Mouse (Mus musculus): ENCODE data around the gene Tldc2.
A peak's percentile ranks its signal among the peaks of the same experiment; 100 is the strongest.

Tldc2 gene

DNA sequence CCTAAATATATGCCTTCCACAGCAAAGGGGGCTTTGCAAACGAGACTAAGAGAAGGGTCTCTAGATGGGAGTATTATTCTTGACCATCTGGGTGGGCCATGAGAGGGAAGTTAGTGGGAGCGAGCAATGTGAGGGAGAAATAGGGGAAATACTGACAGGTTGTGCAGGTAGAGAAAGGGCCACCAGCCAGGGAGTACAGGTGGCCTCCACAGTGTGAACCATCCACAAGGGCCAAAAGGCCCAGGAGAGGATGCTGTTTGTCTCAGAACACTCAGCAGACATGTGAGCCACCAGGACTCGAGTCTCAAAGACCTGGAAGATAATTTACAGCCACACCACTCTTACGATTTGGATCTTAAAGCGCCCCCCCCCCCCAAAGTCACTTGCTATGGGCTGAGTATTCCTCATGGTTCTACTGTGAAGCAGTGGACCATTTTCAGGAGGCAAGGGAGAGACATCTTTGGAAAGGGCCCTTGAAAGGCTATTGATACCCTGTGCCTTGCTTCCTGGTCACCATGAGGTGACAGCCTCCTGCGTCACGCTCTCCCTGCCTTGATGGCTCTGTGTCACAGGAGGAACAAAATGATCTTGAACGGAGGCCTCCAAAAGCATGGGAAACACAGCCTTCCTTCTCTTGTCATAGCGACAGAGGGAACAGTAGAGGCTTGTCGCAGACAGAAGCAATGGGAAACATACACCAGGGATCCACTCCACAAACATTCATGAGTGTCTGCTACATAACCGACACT lies 26.1 kb upstream of the Tldc2 start:
- DNase-seq (ENCODE audit: low spot score), result no peak

DNA sequence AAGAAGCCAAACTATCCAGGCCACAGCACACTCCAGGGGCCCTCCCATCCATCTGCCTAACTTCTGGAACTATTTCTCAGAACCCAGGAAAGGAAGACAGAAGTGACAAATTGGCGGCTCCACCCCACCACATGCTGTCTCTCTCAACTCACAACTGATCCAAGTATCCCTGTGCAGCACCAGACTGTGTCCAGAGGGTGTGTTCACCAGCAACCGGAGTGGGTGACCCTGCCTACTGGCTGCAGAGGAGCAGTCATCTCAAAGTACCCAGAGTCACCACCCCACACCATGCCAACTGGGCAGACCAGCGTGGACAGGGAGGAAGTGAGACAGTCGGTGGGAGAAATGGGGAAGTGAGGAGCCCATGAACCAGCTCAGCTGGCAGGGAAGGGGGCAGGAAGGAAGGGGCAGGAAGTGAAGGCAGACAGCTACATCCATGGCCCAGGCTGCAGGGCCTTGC lies 23.6 kb upstream of the Tldc2 start:
- no peak for DNase-seq (ENCODE audit: low spot score)

DNA sequence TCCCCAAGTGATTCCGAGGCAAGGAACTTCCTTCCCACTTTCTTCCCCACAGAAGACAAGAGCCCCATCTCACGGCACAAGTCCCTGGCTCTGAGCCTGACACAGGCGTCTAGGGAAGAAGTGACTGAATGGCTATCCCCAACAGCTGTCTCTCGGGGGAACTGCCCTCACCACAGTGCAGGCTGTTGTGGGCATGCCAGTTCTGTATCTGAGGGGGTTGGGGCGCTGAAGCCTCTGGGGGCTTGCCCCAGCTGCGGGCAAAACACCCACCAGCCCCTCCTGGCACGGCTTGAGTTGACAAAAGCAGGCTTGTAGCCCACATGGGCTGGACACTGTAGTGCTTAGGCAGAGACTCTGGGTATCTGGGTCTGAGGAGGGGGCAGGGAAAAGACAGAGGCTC lies 22.7 kb upstream of the Tldc2 start:
- no peak for DNase-seq (ENCODE audit: low spot score)

DNA sequence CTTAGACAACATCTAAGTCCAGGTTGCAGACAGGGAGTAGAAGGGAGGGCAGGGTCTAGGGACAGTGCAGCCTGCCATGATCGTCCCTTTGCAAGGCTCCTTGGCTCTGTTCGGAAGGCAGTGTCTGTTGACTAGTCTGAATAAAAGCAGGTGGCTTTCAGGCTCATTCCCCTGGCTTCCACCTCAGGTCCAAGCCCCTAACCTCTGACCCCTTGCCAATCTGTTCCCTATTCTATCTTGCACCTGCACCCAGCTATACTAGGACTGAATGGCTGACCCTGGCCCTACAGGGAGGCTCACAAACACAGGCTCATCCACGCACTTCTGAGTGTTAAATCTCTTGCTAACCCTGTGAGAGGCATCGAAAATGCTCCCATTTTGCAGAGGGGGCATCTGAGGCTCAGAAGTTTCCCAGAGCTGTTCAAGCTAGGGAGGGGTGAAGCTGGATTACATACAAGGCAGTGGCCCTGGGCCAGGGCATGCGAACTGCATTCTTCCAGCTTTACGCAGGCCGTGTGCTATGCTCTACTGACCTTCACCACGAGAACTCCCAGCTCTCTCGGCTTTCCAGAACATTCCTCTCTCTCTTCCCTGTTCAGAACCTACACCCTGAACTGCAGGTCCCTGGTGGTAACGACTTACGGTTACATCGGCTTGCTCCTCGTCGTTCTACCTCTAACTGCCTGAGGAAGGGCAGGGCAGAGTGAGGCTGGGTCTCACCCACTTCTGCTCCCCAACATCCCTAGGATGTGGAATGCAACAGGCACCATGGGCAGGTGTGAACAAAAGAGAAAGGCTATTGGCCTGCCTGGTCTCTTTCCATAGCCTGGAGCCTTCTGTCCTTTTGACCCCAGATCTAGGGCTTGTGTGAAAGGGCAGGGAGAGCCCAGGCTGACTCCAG lies 21.6 kb upstream of the Tldc2 start:
- no peak for DNase-seq (ENCODE audit: low spot score)

DNA sequence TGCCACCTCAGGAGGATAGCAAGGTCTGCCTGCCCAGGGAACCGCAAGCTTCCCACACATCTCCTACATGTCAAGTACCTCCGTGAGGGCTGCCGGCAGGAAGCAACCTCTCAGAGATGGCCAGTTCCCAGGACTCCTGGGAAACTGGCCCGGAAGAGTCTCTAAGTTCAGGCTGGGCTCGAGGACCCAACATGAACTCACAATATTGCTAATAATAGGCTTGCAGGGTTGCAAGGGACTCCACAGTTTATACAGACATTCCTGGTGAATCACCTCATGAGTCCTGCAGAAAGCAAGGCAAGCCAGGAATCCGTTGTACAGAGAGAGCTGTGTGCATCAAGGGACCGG lies 21.0 kb upstream of the Tldc2 start:
- DNase-seq (ENCODE audit: low spot score), result no peak

DNA sequence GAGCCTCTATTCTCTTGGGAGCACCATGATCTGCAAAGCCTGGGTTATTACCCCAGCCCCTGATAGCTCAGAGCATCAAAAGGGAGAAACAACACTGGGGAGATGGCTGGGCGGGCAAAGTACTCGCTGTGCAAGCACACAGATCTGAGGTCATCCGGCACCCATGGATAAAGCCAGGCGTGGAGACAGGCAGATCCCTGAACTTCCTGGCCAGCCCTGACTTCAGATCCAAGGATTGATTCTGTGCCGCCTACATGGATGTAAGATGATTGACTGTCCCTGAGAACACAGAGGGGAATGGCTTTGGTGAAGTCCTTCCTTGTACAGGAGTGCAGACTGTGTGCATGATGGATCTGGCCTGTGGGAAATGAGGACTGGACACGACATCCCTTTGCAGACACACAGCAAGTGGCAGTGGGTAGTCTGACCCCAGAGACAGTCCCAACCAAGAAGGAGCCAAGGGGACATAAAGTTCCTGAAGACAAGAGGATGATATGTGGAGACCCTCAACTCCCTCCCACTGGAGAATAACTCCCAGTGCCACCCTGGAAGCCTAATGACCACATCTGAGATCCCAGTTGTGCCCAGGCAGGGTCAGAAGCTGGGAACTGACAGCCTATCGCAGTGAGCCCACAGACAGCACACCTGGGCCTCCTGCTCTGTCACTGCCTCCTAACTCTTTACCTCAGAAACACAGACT lies 20.0 kb upstream of the Tldc2 start:
- DNase-seq (ENCODE audit: low spot score), result no peak

DNA sequence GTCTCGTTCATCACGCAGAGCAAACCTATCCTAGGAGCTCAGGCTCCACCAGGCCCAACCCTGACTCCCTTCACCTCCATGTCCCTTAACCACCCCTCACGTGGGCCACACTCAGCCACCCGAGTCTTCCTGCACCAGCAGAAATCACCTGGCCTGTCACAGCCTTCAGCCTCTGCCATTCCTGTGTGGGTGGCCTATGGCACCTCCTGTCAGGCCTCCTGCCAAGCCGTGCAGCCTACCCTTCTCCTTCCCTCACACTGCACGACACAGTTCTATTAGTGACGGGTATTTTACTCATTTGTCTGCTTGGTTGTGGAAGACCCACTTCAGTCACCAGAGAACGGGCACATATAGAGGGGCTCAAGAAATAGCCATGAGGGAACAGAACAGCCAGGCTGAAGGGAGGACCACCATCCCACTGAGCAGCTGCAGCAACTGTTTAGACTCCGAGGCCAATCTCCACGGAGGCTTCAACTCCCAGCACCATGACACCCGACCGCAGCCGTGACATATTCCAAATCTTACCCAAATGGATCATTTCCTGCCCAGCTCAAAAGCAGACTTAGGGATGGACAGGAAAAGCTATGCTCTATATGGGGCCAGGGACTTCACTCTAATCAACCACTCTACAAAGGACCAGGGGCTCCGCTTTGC lies 18.0 kb upstream of the Tldc2 start:
- DNase-seq (ENCODE audit: low spot score), result no peak

DNA sequence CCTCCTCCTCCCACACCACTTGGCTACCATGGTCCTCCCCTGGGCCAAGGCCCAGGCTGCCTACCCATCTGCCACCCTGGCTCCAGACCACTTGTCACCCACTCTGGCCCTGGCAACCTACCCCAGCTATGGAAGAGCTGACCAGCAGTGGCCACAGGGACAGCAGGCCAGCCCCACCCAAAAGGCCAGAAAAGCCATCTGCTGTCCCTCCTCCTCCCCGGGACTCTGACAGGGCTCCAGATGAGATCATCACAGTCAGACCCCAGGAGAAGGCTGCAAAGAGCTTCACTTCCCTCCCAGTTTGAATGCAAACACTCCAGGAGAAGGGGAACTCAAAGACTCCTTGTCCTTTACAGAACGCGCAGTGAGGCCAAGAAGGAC lies 17.5 kb upstream of the Tldc2 start:
- DNase-seq (ENCODE audit: low spot score), result no peak

DNA sequence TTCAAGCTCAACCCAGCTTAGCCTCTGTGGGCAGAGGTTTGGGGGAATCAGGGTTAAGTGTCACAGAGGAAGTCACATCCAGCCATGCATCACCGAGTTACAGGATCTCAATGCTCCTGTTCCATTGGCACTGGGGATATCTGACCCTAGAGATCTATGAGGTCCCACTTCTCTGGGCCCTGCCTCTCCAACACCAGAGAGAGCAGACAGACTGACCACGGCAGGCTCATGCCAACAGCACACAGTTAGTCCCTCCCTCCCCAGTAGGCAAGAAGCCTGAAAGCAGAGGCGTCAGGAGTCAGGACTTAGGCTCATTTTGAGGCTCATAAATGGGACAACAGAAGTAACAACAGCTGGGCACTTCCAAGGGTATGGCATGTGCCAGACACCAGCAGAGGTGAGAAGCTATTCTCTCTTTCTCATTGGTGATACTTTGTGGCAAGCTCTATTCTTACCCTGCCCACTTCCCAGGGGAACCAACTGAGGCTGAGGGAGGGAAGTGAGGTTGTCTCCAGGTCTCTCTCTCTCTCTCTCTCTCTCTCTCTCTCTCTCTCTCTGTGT lies 17.0 kb upstream of the Tldc2 start:
- DNase-seq (ENCODE audit: low spot score), result no peak

DNA sequence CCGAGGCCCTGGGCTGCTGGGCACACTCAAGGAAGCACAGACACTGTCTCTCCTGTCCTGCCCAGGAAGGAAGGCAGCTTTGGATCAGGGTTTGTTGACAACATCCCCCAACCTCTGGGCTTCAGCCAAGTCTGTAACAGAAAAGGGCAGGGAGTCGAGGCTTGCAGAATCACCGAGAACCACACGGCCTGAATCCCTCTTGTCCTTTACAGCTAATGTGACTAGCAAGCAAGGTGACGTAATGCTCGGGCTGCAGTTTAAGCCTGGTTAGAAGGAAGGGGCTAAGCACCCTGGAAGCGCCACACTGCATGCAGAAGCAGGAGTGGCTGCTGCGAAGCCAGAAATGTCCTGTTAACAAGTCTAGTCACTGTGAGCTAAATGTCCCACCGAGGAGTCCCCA lies 16.5 kb upstream of the Tldc2 start:
- DNase-seq (ENCODE audit: low spot score), result no peak

DNA sequence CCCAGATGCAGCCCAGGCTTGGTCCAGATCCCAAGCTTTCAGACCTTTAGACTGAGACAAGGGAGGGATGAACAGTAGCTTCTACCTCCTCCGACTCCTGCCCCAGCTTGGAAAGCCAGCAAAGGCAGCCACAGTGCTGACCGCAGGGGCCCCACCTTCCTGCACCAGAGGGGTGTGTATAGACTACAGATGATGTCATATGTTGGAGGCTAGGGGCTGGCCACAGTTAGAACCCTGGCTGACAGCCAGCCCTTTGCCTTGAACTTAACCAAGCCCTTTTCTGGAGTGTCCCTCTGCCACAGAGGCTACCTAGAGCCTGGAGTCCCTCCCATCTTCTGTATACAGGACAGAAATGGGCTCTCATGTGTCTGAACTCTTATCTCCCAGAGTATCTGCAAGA lies 15.3 kb upstream of the Tldc2 start:
- DNase-seq (ENCODE audit: low spot score), result no peak

DNA sequence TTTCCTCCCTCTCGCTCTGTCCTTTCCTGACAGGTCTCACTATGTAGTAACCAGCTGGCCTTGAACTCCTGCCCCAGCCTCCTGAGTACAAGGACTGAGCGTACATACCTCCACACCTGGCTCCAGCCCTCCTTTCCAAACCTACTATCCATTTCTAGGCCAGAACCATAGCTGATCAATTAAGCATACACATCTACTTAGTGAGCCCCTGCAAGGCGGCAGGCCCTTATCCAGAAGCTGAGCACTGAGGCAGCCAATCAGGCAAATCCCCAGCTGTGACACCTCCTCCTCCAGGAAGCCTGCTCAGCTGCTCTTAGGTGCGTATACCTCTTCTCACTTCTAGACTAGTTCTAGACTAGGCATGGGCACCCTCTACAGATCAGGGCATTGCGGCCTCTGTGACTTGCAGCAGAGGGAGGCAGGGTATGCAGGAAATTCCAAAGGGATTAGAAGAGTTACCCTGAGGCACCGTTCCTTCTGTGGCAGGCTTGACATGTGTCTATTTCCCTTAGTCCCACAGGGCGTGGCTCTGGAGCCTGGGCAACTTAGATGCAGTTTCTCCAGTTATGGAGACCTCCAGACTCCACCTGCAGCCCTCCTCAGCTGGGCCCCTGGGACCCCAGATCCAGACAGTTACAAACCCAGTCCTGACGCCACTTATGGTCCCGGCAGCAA lies 14.4 kb upstream of the Tldc2 start:
- no peak for DNase-seq (ENCODE audit: low spot score)

DNA sequence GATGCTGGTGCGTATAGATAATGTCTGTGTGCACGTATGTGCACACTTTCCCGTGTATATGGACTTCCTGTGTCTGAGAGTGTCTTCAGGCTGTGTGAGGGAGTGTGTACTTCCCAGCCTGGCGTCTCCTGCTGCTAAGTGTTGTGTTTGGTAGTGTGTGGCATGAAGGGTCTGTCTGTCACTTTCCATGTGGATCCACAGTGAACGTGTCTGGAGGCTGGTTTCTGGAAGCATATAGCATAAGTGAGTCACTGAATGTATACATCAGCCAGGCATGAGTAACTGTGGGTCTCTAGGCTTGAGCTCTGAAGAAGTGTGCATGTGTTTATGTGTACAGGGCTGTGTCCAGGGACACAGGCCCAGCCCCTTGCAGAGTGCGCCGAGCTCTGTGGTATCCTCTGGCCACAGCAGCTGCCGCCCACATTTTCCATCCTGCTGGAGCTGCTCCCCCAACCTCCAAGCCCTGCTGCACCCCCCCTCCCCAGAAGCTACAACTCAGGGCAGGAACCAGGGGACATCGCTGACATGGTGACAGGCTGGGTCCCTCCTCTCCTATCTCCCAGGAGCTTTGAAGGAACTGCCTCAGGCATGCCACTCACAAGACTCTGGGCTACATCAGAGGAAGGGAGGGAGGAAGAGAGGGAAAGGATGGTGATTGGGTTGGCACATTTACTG lies 13.3 kb upstream of the Tldc2 start:
- DNase-seq (ENCODE audit: low spot score), result no peak

DNA sequence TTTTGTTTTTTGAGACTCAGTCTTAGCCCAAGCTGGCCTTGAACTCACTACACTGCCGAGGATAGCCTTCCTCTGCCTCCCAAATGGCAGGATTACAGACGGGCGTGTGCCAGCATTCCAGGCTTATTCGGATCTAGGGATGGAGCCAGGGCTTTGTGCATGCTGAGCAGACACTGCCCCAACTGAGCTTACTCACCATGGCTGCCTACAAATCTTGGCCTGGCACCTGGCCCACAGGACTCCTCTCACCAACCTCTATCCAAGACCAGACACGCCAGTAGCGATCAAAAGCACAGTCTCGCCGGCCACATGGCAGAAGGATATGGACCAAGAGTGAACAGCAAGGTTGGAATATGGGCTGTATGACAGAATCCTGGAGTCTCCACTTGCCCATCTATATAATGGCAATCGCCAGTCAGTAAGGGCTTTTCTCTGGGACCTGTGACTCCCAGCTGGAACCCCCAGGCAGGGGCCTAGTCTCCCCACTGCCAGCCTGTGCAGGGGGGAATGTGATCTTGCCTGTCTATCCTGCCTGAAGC lies 12.6 kb upstream of the Tldc2 start:
- DNase-seq (ENCODE audit: low spot score), result no peak

DNA sequence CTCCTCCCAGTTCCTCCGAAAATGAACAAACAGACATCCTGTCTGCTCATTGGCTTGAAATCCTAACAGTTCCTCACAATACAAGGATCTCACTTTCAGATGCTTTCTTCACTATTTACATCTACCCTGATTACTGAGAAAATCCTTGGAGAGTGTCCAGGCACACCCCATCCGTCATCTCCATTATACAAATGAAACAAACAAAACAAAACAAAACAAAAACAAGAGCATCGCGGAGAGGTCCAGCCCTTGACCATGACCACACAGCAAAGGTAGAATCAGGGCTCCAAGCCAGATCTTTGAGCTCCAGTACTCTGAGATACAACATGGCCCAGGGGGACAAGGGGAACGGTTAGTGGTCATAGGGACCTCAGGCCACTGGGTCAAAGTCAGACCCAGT lies 12.1 kb upstream of the Tldc2 start:
- no peak for DNase-seq (ENCODE audit: low spot score)

DNA sequence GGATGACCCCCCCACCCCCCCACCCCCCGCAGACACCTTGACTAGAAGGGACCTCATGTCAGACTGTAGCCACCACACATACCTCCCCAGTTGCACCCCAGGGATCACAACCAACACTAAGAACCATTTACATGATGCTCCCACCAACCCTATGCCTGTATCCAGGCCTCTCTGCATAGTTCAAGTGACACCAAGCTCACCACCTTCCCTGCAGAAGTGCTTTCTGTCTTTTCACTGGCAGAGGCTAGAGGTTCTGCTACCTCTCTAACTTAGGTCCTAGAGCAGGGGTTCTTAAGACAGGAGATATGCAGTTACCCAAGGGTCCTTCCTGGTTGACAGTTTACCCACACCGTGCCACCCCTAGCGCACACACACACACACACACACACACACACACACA lies 11.6 kb upstream of the Tldc2 start:
- no peak for DNase-seq (ENCODE audit: low spot score)

DNA sequence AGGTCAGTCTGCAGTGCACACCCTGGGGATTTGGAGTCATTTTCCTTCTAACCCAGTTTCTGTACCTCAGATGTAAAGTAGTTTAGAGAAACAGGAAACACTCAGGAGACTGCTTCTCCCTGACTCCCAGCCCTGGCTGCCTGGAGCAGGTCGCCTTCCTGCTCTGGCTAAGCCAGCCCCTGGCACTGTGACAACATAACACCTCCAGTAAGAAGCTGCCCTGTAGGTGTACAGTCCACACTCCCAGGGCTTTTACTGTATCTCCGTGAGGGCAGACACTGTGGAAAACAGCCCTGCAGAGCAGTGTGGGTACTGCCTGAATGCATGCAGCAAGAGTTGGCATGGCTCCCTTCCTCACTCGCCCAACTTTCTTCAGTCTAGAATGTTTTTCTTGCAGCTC lies 11.2 kb upstream of the Tldc2 start:
- no peak for DNase-seq (ENCODE audit: low spot score)

DNA sequence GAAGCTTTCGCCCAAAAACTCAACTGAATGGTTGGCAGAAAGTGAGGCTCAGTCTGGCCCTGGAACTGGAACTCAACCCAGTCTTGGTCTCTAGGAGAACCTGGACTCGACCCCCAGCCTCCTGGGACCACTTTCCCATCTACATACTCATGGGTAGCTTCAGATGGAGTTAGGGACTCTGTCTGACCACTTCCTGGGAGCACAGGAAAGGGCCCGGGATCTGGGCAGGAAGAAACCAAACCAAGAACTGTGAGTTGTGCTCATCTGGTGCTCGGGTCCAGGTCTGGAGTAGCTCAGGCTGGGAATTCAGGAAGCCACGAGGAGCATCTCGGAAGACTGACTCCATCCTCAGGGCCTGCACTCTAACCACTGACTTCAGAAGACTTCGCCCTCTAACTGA lies 10.3 kb upstream of the Tldc2 start:
- no peak for DNase-seq (ENCODE audit: low spot score)

DNA sequence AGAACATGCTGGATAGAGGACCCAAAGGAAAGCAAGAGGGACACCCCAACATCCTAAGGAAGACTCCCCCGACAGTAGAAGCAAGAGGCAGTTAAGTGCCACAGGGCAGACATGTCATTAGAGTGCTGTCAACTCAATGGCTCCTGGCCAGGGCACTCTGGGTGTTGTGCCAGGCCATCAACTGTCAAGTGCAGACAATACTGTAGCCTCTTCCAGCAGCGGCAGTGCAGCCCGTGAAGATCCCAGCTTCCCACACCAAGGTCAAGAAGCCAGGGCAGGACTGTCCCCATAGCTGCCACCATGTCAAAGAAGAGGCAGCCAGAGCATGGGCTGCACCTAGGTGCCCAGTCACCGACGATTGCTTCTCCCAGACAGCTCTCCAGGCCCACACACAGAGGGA lies 9.7 kb upstream of the Tldc2 start:
- DNase-seq (ENCODE audit: low spot score), result no peak

DNA sequence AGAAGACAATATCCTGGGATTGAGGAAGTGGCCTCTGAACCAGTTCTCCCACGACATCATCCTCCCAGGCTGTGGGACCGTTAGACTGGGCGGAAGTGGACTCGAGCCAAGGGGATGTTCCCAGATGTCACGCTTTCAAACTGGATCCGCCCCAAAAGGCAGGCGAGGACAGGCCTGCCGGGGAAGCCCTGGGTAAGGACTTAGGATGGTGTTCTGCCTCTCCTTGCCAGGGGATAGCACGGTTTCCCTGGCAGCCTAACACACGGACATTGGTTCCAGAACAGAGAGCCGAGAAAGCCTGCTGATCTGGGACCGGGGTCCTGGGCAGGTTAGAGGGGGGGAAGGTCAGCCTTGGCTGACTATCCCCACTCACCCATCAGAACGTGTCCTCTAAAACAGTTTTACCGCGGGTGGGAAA lies 9.2 kb upstream of the Tldc2 start:
- peak; percentile 66 for DNase-seq (ENCODE audit: low spot score)
